In genomic region chr14:25666668-25667376, GRCm38 (mm10) we compare ENCODE assay signal across 9 mouse cellular contexts. TPM values are rescaled to one million over a fixed set of nuclear protein-coding genes. Genes with fewer than 3 reads are reported as not detected.
DNase-seq lines count a peak whose midpoint lies in the region; ATAC-seq and TF ChIP-seq lines count a peak whose summit lies in the region.
"Had no signal": no experiment of that assay in that cellular context is flagged by ENCODE, and none has a peak within 500 bp of the region (broad histone marks: within the 10 kb centered on the region; RNA-seq: fewer than 3 reads in every experiment).

No protein-coding gene starts in this region.

- intact Hi-C loops in gastrocnemius, adult 2 months (cut with DNase I) = no loop called here
- intact Hi-C loops in gastrocnemius, postnatal 36 days (cut with DNase I) = no loop called here
- intact Hi-C loops in left cerebral cortex, postnatal 36 days (cut with DNase I) = no loop called here

- peak; percentile 65 for TF ChIP-seq CTCF in gastrocnemius, adult 2 months (IDR thresholded peaks at IDR 0.05)

- no peak for DNase-seq in gastrocnemius, adult 2 months
- no peak for DNase-seq in gastrocnemius, postnatal 36 days
- DNase-seq in retina, embryonic 14.5 days (ENCODE audit: low spot score) = peak; percentile 46
- no peak for DNase-seq in retina, postnatal 1 day
- DNase-seq in splenic B cell, adult 2 months (ENCODE audit: low read depth, low spot score) = peak; percentile 38
- no peak for DNase-seq in c-Kit-positive CD71-positive TER-119-positive erythroid progenitor cells, embryonic 14.5 days (ENCODE audit: low spot score)
- no peak for DNase-seq in left cerebral cortex, postnatal 36 days (ENCODE audit: low spot score in 2 of 2)
- DNase-seq: spleen, adult 18-20 months had no signal

- H3K4me1 ChIP-seq in heart, embryonic 13.5 days = peaks cover 46% of the 10 kb centered on the region

- no peak overlapping the region for H3K27ac ChIP-seq in gastrocnemius, adult 2 months
- H3K27ac ChIP-seq in heart, embryonic 13.5 days (replicated peaks) = peak overlapping the region; percentile 92

- no peak overlapping the region for H3K4me3 ChIP-seq in gastrocnemius, adult 2 months
- no peak overlapping the region for H3K4me3 ChIP-seq in heart, embryonic 13.5 days

- H3K27me3 ChIP-seq in heart, embryonic 13.5 days (replicated peaks) = no peaks in the 10 kb centered on the region
- H3K27me3 ChIP-seq in splenic B cell, adult 2 months (ENCODE audit: control insufficient read depth, insufficient read depth, low read length, poor library complexity, severe bottlenecking) = no peaks in the 10 kb centered on the region

- peaks cover 56% of the 10 kb centered on the region for H3K36me3 ChIP-seq in heart, embryonic 13.5 days
- H3K36me3 ChIP-seq in splenic B cell, adult 2 months (ENCODE audit: control insufficient read depth, insufficient read depth, low read length, poor library complexity, severe bottlenecking) = peaks cover 3% of the 10 kb centered on the region

- ATAC-seq in heart, embryonic 13.5 days (ENCODE audit: extremely low read depth, insufficient number of reproducible peaks, low FRiP score, low TSS enrichment) = peak; percentile 35

- H3K9ac ChIP-seq in heart, embryonic 13.5 days = 0 out of 2 replicates have a peak overlapping the region, but pooled peaks have one; percentile 38

- H3K9me3 ChIP-seq in heart, embryonic 13.5 days = no peaks in the 10 kb centered on the region

- H3K4me2 ChIP-seq in heart, embryonic 13.5 days = no peak overlapping the region

- WGBS in heart, embryonic 13.5 days = 38% methylated on average over 2 of the region's 2 CpGs

RNA-seq across cellular contexts. Expression of gene Ppif, which starts 27.1 kb away (rescaled TPM):
- total RNA-seq in gastrocnemius, adult 2 months (2021) = 10 to 100 TPM; 26.0 to 43.4 TPM
- total RNA-seq in gastrocnemius, postnatal 36 days (2021) = 10 to 100 TPM; 31.8 to 36.5 TPM
- 93.7 and 99.8 TPM in 2 replicates for polyA plus RNA-seq in heart, embryonic 13.5 days (2015; fragmentation: Nextera tagmentation; extraction: Ambion mirVana)
- total RNA-seq in left cerebral cortex, postnatal 36 days (2021) = 10 to 100 TPM; 21.2 to 25.0 TPM

Comparison
In these comparisons a context has a peak if more than half of its experiments do, and no peak if none do; other contexts are left out.
1. DNase-seq: peak in retina, embryonic 14.5 days (single experiment) and splenic B cell, adult 2 months (single experiment); none in gastrocnemius, adult 2 months (single experiment), gastrocnemius, postnatal 36 days (0 of 2), retina, postnatal 1 day (single experiment), c-Kit-positive CD71-positive TER-119-positive erythroid progenitor cells, embryonic 14.5 days (single experiment) and left cerebral cortex, postnatal 36 days (0 of 2).